Comparison of ENCODE assay signal across 8 mouse cellular contexts in genomic region chr11:117832086-117832969, GRCm38 (mm10). TPM values are rescaled to one million over a fixed set of nuclear protein-coding genes. Genes with fewer than 3 reads are reported as not detected.
DNase-seq lines count a peak whose midpoint lies in the region; ATAC-seq lines count a peak whose summit lies in the region.

No protein-coding gene starts in this region.

- H3K4me3 ChIP-seq in intestine, embryonic 16.5 days (ENCODE audit: low read length), result peak overlapping the region; percentile 36
- peak overlapping the region; percentile 31 for H3K4me3 ChIP-seq in limb, embryonic 15.5 days
- H3K4me3 ChIP-seq in midbrain, embryonic 15.5 days, result peak overlapping the region; percentile 42

- peak; percentile 92 for DNase-seq in 3134 (ENCODE audit: extremely low read depth, insufficient read length, low spot score)
- DNase-seq in embryo, embryonic 11.5 days (ENCODE audit: low read depth, low spot score), result peak; percentile 71
- DNase-seq in spleen, postnatal 4 days (ENCODE audit: low spot score in 2 of 2), result peak; percentile 91 to 98

- peak overlapping the region; percentile 59 for H3K4me2 ChIP-seq in intestine, embryonic 16.5 days (ENCODE audit: low read depth, low read length)
- peak overlapping the region; percentile 47 for H3K4me2 ChIP-seq in limb, embryonic 15.5 days
- H3K4me2 ChIP-seq in midbrain, embryonic 15.5 days, result peak overlapping the region; percentile 56

- H3K4me1 ChIP-seq in intestine, embryonic 16.5 days (ENCODE audit: control insufficient read depth, insufficient read depth, low read length), result peaks cover 60% of the 10 kb centered on the region
- peaks cover 38% of the 10 kb centered on the region for H3K4me1 ChIP-seq in limb, embryonic 15.5 days
- H3K4me1 ChIP-seq in midbrain, embryonic 15.5 days, result peaks cover 14% of the 10 kb centered on the region

- H3K9me3 ChIP-seq in intestine, embryonic 16.5 days (ENCODE audit: control insufficient read depth, low read length), result no peaks in the 10 kb centered on the region
- no peaks in the 10 kb centered on the region for H3K9me3 ChIP-seq in limb, embryonic 15.5 days
- no peaks in the 10 kb centered on the region for H3K9me3 ChIP-seq in midbrain, embryonic 15.5 days

- peak; percentile 90 for ATAC-seq in activated CD4-positive, CD25-positive, alpha-beta regulatory T cell, adult 4 months
- peak; percentile 67 for ATAC-seq in granulocyte monocyte progenitor cell, adult 5-6 weeks (replicated peaks; ENCODE audit: poor library complexity, severe bottlenecking)
- no peak for ATAC-seq in intestine, embryonic 16.5 days
- peak; percentile 9; the same call in 1 of the 2 replicates for ATAC-seq in limb, embryonic 15.5 days (ENCODE audit: insufficient number of reproducible peaks, low FRiP score, low TSS enrichment, low read depth)
- ATAC-seq in midbrain, embryonic 15.5 days (replicated peaks), result peak; percentile 80

- no peaks in the 10 kb centered on the region for H3K27me3 ChIP-seq in intestine, embryonic 16.5 days (replicated peaks; ENCODE audit: control insufficient read depth, insufficient read depth, low read length)
- H3K27me3 ChIP-seq in limb, embryonic 15.5 days, result no peaks in the 10 kb centered on the region
- H3K27me3 ChIP-seq in midbrain, embryonic 15.5 days (replicated peaks), result no peaks in the 10 kb centered on the region

- WGBS in intestine, embryonic 16.5 days, result 24% methylated on average over 28 of the region's 28 CpGs
- 17% methylated on average over 28 of the region's 28 CpGs for WGBS in limb, embryonic 15.5 days
- 19% methylated on average over 28 of the region's 28 CpGs for WGBS in midbrain, embryonic 15.5 days

- peak overlapping the region; percentile 62 for H3K27ac ChIP-seq in intestine, embryonic 16.5 days (ENCODE audit: low read length)
- H3K27ac ChIP-seq in limb, embryonic 15.5 days, result no peak overlapping the region
- H3K27ac ChIP-seq in midbrain, embryonic 15.5 days, result peak overlapping the region; percentile 65

- H3K9ac ChIP-seq in intestine, embryonic 16.5 days (ENCODE audit: low read depth, low read length), result peak overlapping the region; percentile 51
- H3K9ac ChIP-seq in limb, embryonic 15.5 days, result no peak overlapping the region
- H3K9ac ChIP-seq in midbrain, embryonic 15.5 days, result no peak overlapping the region; the same call in 1 of the 2 replicates

- no peaks in the 10 kb centered on the region for H3K36me3 ChIP-seq in intestine, embryonic 16.5 days (ENCODE audit: control insufficient read depth, insufficient read depth, low read length)
- no peaks in the 10 kb centered on the region for H3K36me3 ChIP-seq in limb, embryonic 15.5 days
- no peaks in the 10 kb centered on the region for H3K36me3 ChIP-seq in midbrain, embryonic 15.5 days (replicated peaks)

RNA-seq across cellular contexts. Expression of gene Tk1, which starts 6.4 kb away (rescaled TPM):
- polyA plus RNA-seq in activated CD4-positive, CD25-positive, alpha-beta regulatory T cell, adult 4 months (2017; shearing (Covaris generic)), result 10 to 100 TPM; 52.4 to 88.7 TPM
- total RNA-seq in granulocyte monocyte progenitor cell, adult 5-6 weeks (2014; fragmentation: Nextera tagmentation), result 198 and 208 TPM in 2 replicates
- 90.8 and 105 TPM in 2 replicates for total RNA-seq in granulocyte monocyte progenitor cell, adult 5-6 weeks (2017)
- 119 and 147 TPM in 2 replicates for polyA plus RNA-seq in intestine, embryonic 16.5 days (2015; fragmentation: Nextera tagmentation; extraction: Ambion mirVana)
- polyA plus RNA-seq in limb, embryonic 15.5 days (2015; fragmentation: Nextera tagmentation; extraction: Ambion mirVana), result 119 and 134 TPM in 2 replicates
- 15.3 and 19.7 TPM in 2 replicates for polyA plus RNA-seq in midbrain, embryonic 15.5 days (2015; fragmentation: Nextera tagmentation; extraction: Ambion mirVana)

RNA-seq across cellular contexts. Expression of gene Afmid, which starts 6.6 kb away (rescaled TPM):
- polyA plus RNA-seq in activated CD4-positive, CD25-positive, alpha-beta regulatory T cell, adult 4 months (2017; shearing (Covaris generic)), result 10 to 100 TPM; 23.5 to 24.7 TPM
- 7.5 and 9.0 TPM in 2 replicates for total RNA-seq in granulocyte monocyte progenitor cell, adult 5-6 weeks (2014; fragmentation: Nextera tagmentation)
- total RNA-seq in granulocyte monocyte progenitor cell, adult 5-6 weeks (2017), result 1.4 and 1.9 TPM in 2 replicates
- 9.6 and 10.7 TPM in 2 replicates for polyA plus RNA-seq in intestine, embryonic 16.5 days (2015; fragmentation: Nextera tagmentation; extraction: Ambion mirVana)
- 4.6 and 4.9 TPM in 2 replicates for polyA plus RNA-seq in limb, embryonic 15.5 days (2015; fragmentation: Nextera tagmentation; extraction: Ambion mirVana)
- polyA plus RNA-seq in midbrain, embryonic 15.5 days (2015; fragmentation: Nextera tagmentation; extraction: Ambion mirVana), result 4.9 and 5.4 TPM in 2 replicates

RNA-seq across cellular contexts. Expression of gene Birc5, which starts 16.7 kb away (rescaled TPM):
- 100 to 1,000 TPM in 1 of 2 experiments, 10 to 100 TPM in 1; 88.3 to 110 TPM for polyA plus RNA-seq in activated CD4-positive, CD25-positive, alpha-beta regulatory T cell, adult 4 months (2017; shearing (Covaris generic))
- total RNA-seq in granulocyte monocyte progenitor cell, adult 5-6 weeks (2014; fragmentation: Nextera tagmentation), result 93.9 and 128 TPM in 2 replicates
- 200 and 221 TPM in 2 replicates for total RNA-seq in granulocyte monocyte progenitor cell, adult 5-6 weeks (2017)
- 259 and 306 TPM in 2 replicates for polyA plus RNA-seq in intestine, embryonic 16.5 days (2015; fragmentation: Nextera tagmentation; extraction: Ambion mirVana)
- polyA plus RNA-seq in limb, embryonic 15.5 days (2015; fragmentation: Nextera tagmentation; extraction: Ambion mirVana), result 240 and 254 TPM in 2 replicates
- 29.4 and 32.8 TPM in 2 replicates for polyA plus RNA-seq in midbrain, embryonic 15.5 days (2015; fragmentation: Nextera tagmentation; extraction: Ambion mirVana)

RNA-seq across cellular contexts. Expression of gene Gm20708, which starts 22.9 kb away (rescaled TPM):
- polyA plus RNA-seq in activated CD4-positive, CD25-positive, alpha-beta regulatory T cell, adult 4 months (2017; shearing (Covaris generic)), result 1 to 10 TPM; 3.8 to 5.6 TPM
- total RNA-seq in granulocyte monocyte progenitor cell, adult 5-6 weeks (2014; fragmentation: Nextera tagmentation), result 0.53 and 0.99 TPM in 2 replicates
- total RNA-seq in granulocyte monocyte progenitor cell, adult 5-6 weeks (2017), result 0.30 TPM in 1 of 2 replicates, not detected in the other
- 0.20 and 0.29 TPM in 2 replicates for polyA plus RNA-seq in intestine, embryonic 16.5 days (2015; fragmentation: Nextera tagmentation; extraction: Ambion mirVana)
- 0.50 and 0.71 TPM in 2 replicates for polyA plus RNA-seq in limb, embryonic 15.5 days (2015; fragmentation: Nextera tagmentation; extraction: Ambion mirVana)
- polyA plus RNA-seq in midbrain, embryonic 15.5 days (2015; fragmentation: Nextera tagmentation; extraction: Ambion mirVana), result 0.98 and 1.4 TPM in 2 replicates

RNA-seq across cellular contexts. Expression of gene Syngr2, which starts 22.9 kb away (rescaled TPM):
- polyA plus RNA-seq in activated CD4-positive, CD25-positive, alpha-beta regulatory T cell, adult 4 months (2017; shearing (Covaris generic)), result 100 to 1,000 TPM in 1 of 2 experiments, 10 to 100 TPM in 1; 76.0 to 131 TPM
- 225 and 281 TPM in 2 replicates for total RNA-seq in granulocyte monocyte progenitor cell, adult 5-6 weeks (2014; fragmentation: Nextera tagmentation)
- 152 and 176 TPM in 2 replicates for total RNA-seq in granulocyte monocyte progenitor cell, adult 5-6 weeks (2017)
- polyA plus RNA-seq in intestine, embryonic 16.5 days (2015; fragmentation: Nextera tagmentation; extraction: Ambion mirVana), result 170 and 173 TPM in 2 replicates
- polyA plus RNA-seq in limb, embryonic 15.5 days (2015; fragmentation: Nextera tagmentation; extraction: Ambion mirVana), result 74.0 and 85.6 TPM in 2 replicates
- polyA plus RNA-seq in midbrain, embryonic 15.5 days (2015; fragmentation: Nextera tagmentation; extraction: Ambion mirVana), result 15.8 and 18.4 TPM in 2 replicates
